Mouse (Mus musculus): ENCODE results near the gene Mtx1. TPM values are rescaled to one million over a fixed set of nuclear protein-coding genes. Genes with fewer than 3 reads are reported as not detected.

Mtx1 gene
- polyA plus RNA-seq, 1 experiment from 2014 or later = 129 TPM

GRCm38 (mm10) chr3:89193853-89194252, 33.0 kb downstream of the Mtx1 start:
- ATAC-seq (ENCODE audit: low FRiP score, low TSS enrichment) = no peak
- H3K27ac ChIP-seq (replicated peaks) = no peak overlapping the region
- H3K4me1 ChIP-seq (replicated peaks; ENCODE audit: control insufficient read depth, insufficient read depth) = no peaks in the 10 kb centered on the region
- H3K27me3 ChIP-seq (ENCODE audit: control insufficient read depth, insufficient read depth, low read length) = no peaks in the 10 kb centered on the region
- no peak overlapping the region for H3K4me2 ChIP-seq (replicated peaks; ENCODE audit: low read depth)
- H3K36me3 ChIP-seq (ENCODE audit: control insufficient read depth, insufficient read depth, low read length) = no peaks in the 10 kb centered on the region
- no peaks in the 10 kb centered on the region for H3K9me3 ChIP-seq (ENCODE audit: control insufficient read depth, low read length)
- no peak for DNase-seq (ENCODE audit: low spot score)
- no peak overlapping the region for H3K9ac ChIP-seq (ENCODE audit: low read length)
- TF ChIP-seq EP300 (optimal IDR thresholded peaks at IDR 0.05) = no peak
- TF ChIP-seq CTCF (IDR thresholded peaks at IDR 0.05; ENCODE audit: low read depth) = peak; percentile 63
- 89% methylated on average over 2 of the region's 2 CpGs for WGBS
- H3K4me3 ChIP-seq (ENCODE audit: low read depth, low read length) = no peak overlapping the region

- no peaks in the 10 kb centered on the region for H3K9me3 ChIP-seq (ENCODE audit: control insufficient read depth, low read length)
- no peak overlapping the region for H3K4me3 ChIP-seq (ENCODE audit: low read depth, low read length)
- no peak overlapping the region for H3K27ac ChIP-seq (replicated peaks)
- DNase-seq (ENCODE audit: low spot score) = no peak
- H3K27me3 ChIP-seq (ENCODE audit: control insufficient read depth, insufficient read depth, low read length) = no peaks in the 10 kb centered on the region
- H3K9ac ChIP-seq (ENCODE audit: low read length) = no peak overlapping the region
- H3K36me3 ChIP-seq (ENCODE audit: control insufficient read depth, insufficient read depth, low read length) = no peaks in the 10 kb centered on the region
- ATAC-seq (ENCODE audit: low FRiP score, low TSS enrichment) = no peak
- no peaks in the 10 kb centered on the region for H3K4me1 ChIP-seq (replicated peaks; ENCODE audit: control insufficient read depth, insufficient read depth)
- H3K4me2 ChIP-seq (replicated peaks; ENCODE audit: low read depth) = no peak overlapping the region
- WGBS = 89% methylated on average over 1 of the region's 1 CpGs
- TF ChIP-seq EP300 (optimal IDR thresholded peaks at IDR 0.05) = no peak
- peak; percentile 54 for TF ChIP-seq CTCF (IDR thresholded peaks at IDR 0.05; ENCODE audit: low read depth)
These were observed 33.5 kb downstream of the Mtx1 start for GRCm38 (mm10) chr3:89193351-89193750.

GRCm38 (mm10) chr3:89190436-89190835, 36.5 kb downstream of the Mtx1 start:
- Histone ChIP-seq H3K4me2 (replicated peaks; ENCODE audit: low read depth) (no peak overlapping the region), H3K27ac (replicated peaks) (no peak overlapping the region), H3K9ac (ENCODE audit: low read length) (no peak overlapping the region), H3K27me3 (ENCODE audit: control insufficient read depth, insufficient read depth, low read length) (no peaks in the 10 kb centered on the region), H3K4me1 (replicated peaks; ENCODE audit: control insufficient read depth, insufficient read depth) (no peaks in the 10 kb centered on the region), H3K36me3 (ENCODE audit: control insufficient read depth, insufficient read depth, low read length) (no peaks in the 10 kb centered on the region), H3K4me3 (ENCODE audit: low read depth, low read length) (no peak overlapping the region), H3K9me3 (ENCODE audit: control insufficient read depth, low read length) (no peaks in the 10 kb centered on the region)
- TF ChIP-seq CTCF (IDR thresholded peaks at IDR 0.05; ENCODE audit: low read depth) (no peak), EP300 (optimal IDR thresholded peaks at IDR 0.05) (no peak)
- no peak for DNase-seq (ENCODE audit: low spot score)
- no peak for ATAC-seq (ENCODE audit: low FRiP score, low TSS enrichment)
- WGBS = 79% methylated on average over 8 of the region's 8 CpGs

GRCm38 (mm10) chr3:89188478-89188875, 38.4 kb downstream of the Mtx1 start:
- no peak for TF ChIP-seq CTCF (IDR thresholded peaks at IDR 0.05; ENCODE audit: low read depth)
- TF ChIP-seq EP300 (optimal IDR thresholded peaks at IDR 0.05) = no peak
- H3K4me1 ChIP-seq (replicated peaks; ENCODE audit: control insufficient read depth, insufficient read depth) = no peaks in the 10 kb centered on the region; the same call in 1 of the 2 replicates
- 73% methylated on average over 12 of the region's 12 CpGs for WGBS
- no peaks in the 10 kb centered on the region for H3K9me3 ChIP-seq (ENCODE audit: control insufficient read depth, low read length)
- DNase-seq (ENCODE audit: low spot score) (no peak), ATAC-seq (ENCODE audit: low FRiP score, low TSS enrichment) (no peak)
- no peak overlapping the region for H3K4me2 ChIP-seq (replicated peaks; ENCODE audit: low read depth)
- no peaks in the 10 kb centered on the region for H3K36me3 ChIP-seq (ENCODE audit: control insufficient read depth, insufficient read depth, low read length)
- H3K27me3 ChIP-seq (ENCODE audit: control insufficient read depth, insufficient read depth, low read length) = no peaks in the 10 kb centered on the region
- no peak overlapping the region for H3K9ac ChIP-seq (ENCODE audit: low read length)
- H3K27ac ChIP-seq (replicated peaks) = no peak overlapping the region
- no peak overlapping the region for H3K4me3 ChIP-seq (ENCODE audit: low read depth, low read length)

- ATAC-seq (ENCODE audit: low FRiP score, low TSS enrichment) = no peak
- no peak overlapping the region for H3K9ac ChIP-seq (ENCODE audit: low read length)
- no peaks in the 10 kb centered on the region for H3K27me3 ChIP-seq (ENCODE audit: control insufficient read depth, insufficient read depth, low read length)
- WGBS = 87% methylated on average over 18 of the region's 18 CpGs
- H3K4me3 ChIP-seq (ENCODE audit: low read depth, low read length) = no peak overlapping the region
- DNase-seq (ENCODE audit: low spot score) = no peak
- no peaks in the 10 kb centered on the region for H3K36me3 ChIP-seq (ENCODE audit: control insufficient read depth, insufficient read depth, low read length)
- H3K27ac ChIP-seq (replicated peaks) = no peak overlapping the region
- H3K4me1 ChIP-seq (replicated peaks; ENCODE audit: control insufficient read depth, insufficient read depth) = no peaks in the 10 kb centered on the region; the same call in 1 of the 2 replicates
- no peak overlapping the region for H3K4me2 ChIP-seq (replicated peaks; ENCODE audit: low read depth)
- TF ChIP-seq CTCF (IDR thresholded peaks at IDR 0.05; ENCODE audit: low read depth) = no peak
- no peak for TF ChIP-seq EP300 (optimal IDR thresholded peaks at IDR 0.05)
- H3K9me3 ChIP-seq (ENCODE audit: control insufficient read depth, low read length) = no peaks in the 10 kb centered on the region
These were observed 39.0 kb downstream of the Mtx1 start for GRCm38 (mm10) chr3:89187690-89188477.

GRCm38 (mm10) chr3:89187197-89187596, 39.7 kb downstream of the Mtx1 start:
- no peak overlapping the region for H3K9ac ChIP-seq (ENCODE audit: low read length)
- no peak for ATAC-seq (ENCODE audit: low FRiP score, low TSS enrichment)
- TF ChIP-seq CTCF (IDR thresholded peaks at IDR 0.05; ENCODE audit: low read depth) (no peak), EP300 (optimal IDR thresholded peaks at IDR 0.05) (no peak)
- no peak overlapping the region for H3K4me3 ChIP-seq (ENCODE audit: low read depth, low read length)
- DNase-seq (ENCODE audit: low spot score) = no peak
- H3K9me3 ChIP-seq (ENCODE audit: control insufficient read depth, low read length) = no peaks in the 10 kb centered on the region
- no peak overlapping the region for H3K27ac ChIP-seq (replicated peaks)
- 67% methylated on average over 23 of the region's 23 CpGs for WGBS
- no peaks in the 10 kb centered on the region for H3K36me3 ChIP-seq (ENCODE audit: control insufficient read depth, insufficient read depth, low read length)
- no peak overlapping the region for H3K4me2 ChIP-seq (replicated peaks; ENCODE audit: low read depth)
- no peaks in the 10 kb centered on the region for H3K27me3 ChIP-seq (ENCODE audit: control insufficient read depth, insufficient read depth, low read length)
- no peaks in the 10 kb centered on the region; the same call in 1 of the 2 replicates for H3K4me1 ChIP-seq (replicated peaks; ENCODE audit: control insufficient read depth, insufficient read depth)

Data from stomach, postnatal 0 days (tissue).